Mouse (Mus musculus): ENCODE data around the gene Mrpl58.

The Mrpl58 gene

DNA sequence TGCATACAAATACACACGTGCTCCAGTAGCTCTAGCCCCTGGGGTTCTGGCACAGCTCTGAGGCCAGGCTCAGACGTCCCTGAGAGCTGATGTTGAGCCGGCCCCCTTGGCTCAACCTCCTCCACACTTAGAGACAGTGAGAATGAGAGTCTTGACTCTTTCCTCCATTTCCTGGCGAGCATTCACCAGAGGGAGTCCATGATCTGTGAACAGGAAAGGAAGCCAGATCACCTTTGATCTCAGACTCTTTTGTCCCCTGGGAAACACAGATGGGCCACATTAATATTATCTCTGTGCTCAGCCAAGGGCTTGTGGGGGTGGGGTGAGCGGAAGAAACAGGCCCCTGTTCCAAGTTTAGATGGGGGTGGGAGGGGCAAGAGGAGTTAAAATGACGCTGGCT lies 53.9 kb downstream of the Mrpl58 start:
- DNase-seq (ENCODE audit: low spot score in 2 of 2), result no peak

GRCm38 (mm10) chr11:115460976-115461375 lies 57.4 kb downstream of the Mrpl58 start:
- no peak for DNase-seq (ENCODE audit: low spot score in 2 of 2)

GRCm38 (mm10) chr11:115461846-115462242 lies 58.3 kb downstream of the Mrpl58 start:
- DNase-seq (ENCODE audit: low spot score in 2 of 2), result no peak
